Mouse (Mus musculus) kidney, embryonic 15.5 days (tissue): Measurements from ENCODE around the gene Hbq1a. TPM values are rescaled to one million over a fixed set of nuclear protein-coding genes. Genes with fewer than 3 reads are reported as not detected.
"Not testable (repeated sequence)": the region's sequence is repeated elsewhere in the genome, so short reads cannot be mapped to it uniquely, and the experiment has no call there.

Source experiments
- ATAC-seq: fragments of 200-750 bp; cut with Nextera tagmentation; replicated peaks from 2 replicates; pipeline ENCODE4 v1.8.0; 2017; ENCODE audit warnings: moderate TSS enrichment; ENCODE audit not compliant: low FRiP score
- H3K27ac ChIP-seq: fragments of 300-500 bp; sonication (generic); 2 replicates; pipeline ENCODE4 v1.5.1; 2015; ENCODE audit warnings: mild to moderate bottlenecking, inconsistent platforms
- H3K27me3 ChIP-seq: fragments of 300-500 bp; sonication (generic); 2 replicates; pipeline ENCODE4 v1.6.1; 2015; ENCODE audit warnings: inconsistent platforms
- H3K36me3 ChIP-seq: fragments of 300-500 bp; sonication (generic); 2 replicates; pipeline ENCODE4 v1.6.1; 2015; ENCODE audit warnings: inconsistent platforms
- H3K4me1 ChIP-seq: fragments of 300-500 bp; sonication (generic); 2 replicates; pipeline ENCODE4 v1.6.1; 2015; ENCODE audit warnings: inconsistent platforms
- H3K4me2 ChIP-seq: fragments of 300-500 bp; sonication (generic); 2 replicates; pipeline ENCODE4 v1.6.1; 2015; ENCODE audit warnings: moderate library complexity, mild to moderate bottlenecking, inconsistent platforms
- H3K4me3 ChIP-seq: fragments of 300-500 bp; sonication (generic); replicated peaks from 2 replicates; pipeline ENCODE4 v1.5.1; 2015; ENCODE audit warnings: mild to moderate bottlenecking, inconsistent platforms
- H3K9ac ChIP-seq: fragments of 300-500 bp; sonication (generic); 2 replicates; pipeline ENCODE4 v1.6.1; 2015; ENCODE audit warnings: mild to moderate bottlenecking, inconsistent platforms
- H3K9me3 ChIP-seq: fragments of 300-500 bp; sonication (generic); replicated peaks from 2 replicates; pipeline ENCODE4 v1.6.1; 2016; ENCODE audit warnings: inconsistent platforms
- WGBS: fragments of 180-500 bp; shearing (Covaris S2); methylation state at CpG from one replicate; pipeline ENCODE4 v1.1.7; 2015; ENCODE audit warnings: mixed read lengths; 5-methylcytosine and 5-hydroxymethylcytosine counted together
- polyA plus RNA-seq: library from polyadenylated mRNA; unstranded; fragments of >200 nt; fragmentation: Nextera tagmentation; extraction: Ambion mirVana; gene quantifications from 2 replicates; pipeline ENCODE4 v1.2.1, GENCODE M21; 2015

The Hbq1a gene
- polyA plus RNA-seq, 1 experiment from 2014 or later = 0.53 TPM

GRCm38 (mm10) chr11:32268952-32269351 is 30.9 kb upstream of the Hbq1a start:
- ATAC-seq = no peak
- Histone ChIP-seq H3K36me3 (no peaks in the 10 kb centered on the region), H3K4me2 (no peak overlapping the region), H3K9me3 (no peaks in the 10 kb centered on the region), H3K4me1 (peaks cover 12% of the 10 kb centered on the region), H3K9ac (no peak overlapping the region), H3K27me3 (peaks cover 9% of the 10 kb centered on the region; the same call in 1 of the 2 replicates), H3K27ac (no peak overlapping the region), H3K4me3 (no peak overlapping the region)
- WGBS = 89% methylated on average over 5 of the region's 5 CpGs

GRCm38 (mm10) chr11:32271178-32271577 is 28.7 kb upstream of the Hbq1a start:
- 51% methylated on average over 4 of the region's 4 CpGs for WGBS
- no peak overlapping the region for H3K27ac ChIP-seq
- no peak overlapping the region for H3K4me2 ChIP-seq
- peaks cover 14% of the 10 kb centered on the region; the same call in 1 of the 2 replicates for H3K27me3 ChIP-seq
- ATAC-seq = no peak
- H3K9ac ChIP-seq = no peak overlapping the region
- no peaks in the 10 kb centered on the region for H3K36me3 ChIP-seq
- H3K9me3 ChIP-seq = no peaks in the 10 kb centered on the region
- peaks cover 7% of the 10 kb centered on the region for H3K4me1 ChIP-seq
- H3K4me3 ChIP-seq = no peak overlapping the region

GRCm38 (mm10) chr11:32276347-32276746 is 23.5 kb upstream of the Hbq1a start, which contains the start of gene Hba-x:
TSS of gene Hba-x (plus strand) at chr11:32276400.
- Histone ChIP-seq H3K4me3 (no peak within 1 kb of the TSS), H3K27me3 (peaks cover 21% of the 10 kb centered on the region), H3K4me1 (no peaks in the 10 kb centered on the region), H3K9me3 (no peaks in the 10 kb centered on the region), H3K27ac (no peak within 1 kb of the TSS), H3K4me2 (no peak within 1 kb of the TSS), H3K36me3 (no peaks in the 10 kb centered on the region), H3K9ac (no peak within 1 kb of the TSS)
- no peak for ATAC-seq
- 73% methylated on average over 3 of the region's 3 CpGs for WGBS

GRCm38 (mm10) chr11:32277736-32278457 is 22.0 kb upstream of the Hbq1a start:
- Histone ChIP-seq H3K4me3 (no peak overlapping the region), H3K27ac (no peak overlapping the region), H3K4me1 (no peaks in the 10 kb centered on the region), H3K4me2 (no peak overlapping the region), H3K36me3 (no peaks in the 10 kb centered on the region), H3K27me3 (peaks cover 19% of the 10 kb centered on the region), H3K9ac (no peak overlapping the region), H3K9me3 (no peaks in the 10 kb centered on the region)
- WGBS = 71% methylated on average over 21 of the region's 21 CpGs
- ATAC-seq = no peak

- ATAC-seq = no peak
- Histone ChIP-seq H3K36me3 (no peaks in the 10 kb centered on the region), H3K4me1 (no peaks in the 10 kb centered on the region), H3K27ac (no peak overlapping the region), H3K27me3 (peaks cover 19% of the 10 kb centered on the region), H3K9me3 (no peaks in the 10 kb centered on the region), H3K9ac (no peak overlapping the region), H3K4me2 (no peak overlapping the region), H3K4me3 (no peak overlapping the region)
- WGBS = 85% methylated on average over 12 of the region's 12 CpGs
These were observed 21.4 kb upstream of the Hbq1a start for GRCm38 (mm10) chr11:32278458-32278957.

- ATAC-seq = no peak
- Histone ChIP-seq H3K36me3 (no peaks in the 10 kb centered on the region), H3K4me2 (no peak overlapping the region), H3K27me3 (peaks cover 19% of the 10 kb centered on the region), H3K4me1 (no peaks in the 10 kb centered on the region), H3K9me3 (no peaks in the 10 kb centered on the region), H3K9ac (no peak overlapping the region), H3K4me3 (no peak overlapping the region), H3K27ac (no peak overlapping the region)
- 33% methylated on average over 2 of the region's 2 CpGs for WGBS
These were observed 19.2 kb upstream of the Hbq1a start for GRCm38 (mm10) chr11:32280646-32281045.

GRCm38 (mm10) chr11:32281416-32282144 is 18.3 kb upstream of the Hbq1a start:
- H3K4me3 ChIP-seq = no peak overlapping the region
- peaks cover 14% of the 10 kb centered on the region for H3K27me3 ChIP-seq
- 82% methylated on average over 1 of the region's 1 CpGs for WGBS
- ATAC-seq = no peak
- H3K27ac ChIP-seq = no peak overlapping the region
- no peak overlapping the region for H3K4me2 ChIP-seq
- H3K9ac ChIP-seq = no peak overlapping the region
- H3K36me3 ChIP-seq = no peaks in the 10 kb centered on the region
- no peaks in the 10 kb centered on the region for H3K9me3 ChIP-seq
- H3K4me1 ChIP-seq = no peaks in the 10 kb centered on the region

- not testable (repeated sequence) for H3K4me3 ChIP-seq, H3K27ac ChIP-seq, H3K4me2 ChIP-seq, H3K36me3 ChIP-seq, H3K4me1 ChIP-seq, H3K9me3 ChIP-seq, H3K9ac ChIP-seq
- 33% methylated on average over 1 of the region's 5 CpGs for WGBS
- H3K27me3 ChIP-seq = peaks cover 17% of the 10 kb centered on the region
- peak; percentile 53 for ATAC-seq
These were observed 16.6 kb upstream of the Hbq1a start, which contains the start of gene Hba-a1 for GRCm38 (mm10) chr11:32283091-32283777. TSS of gene Hba-a1 (plus strand) at chr11:32283511.

GRCm38 (mm10) chr11:32284582-32284981 is 15.3 kb upstream of the Hbq1a start:
- not testable (repeated sequence) for H3K9ac ChIP-seq, H3K36me3 ChIP-seq, ATAC-seq, H3K4me2 ChIP-seq, H3K4me3 ChIP-seq, H3K4me1 ChIP-seq, H3K27ac ChIP-seq, H3K9me3 ChIP-seq
- WGBS = 57% methylated on average over 2 of the region's 2 CpGs
- peaks cover 11% of the 10 kb centered on the region for H3K27me3 ChIP-seq

- H3K4me3 ChIP-seq = no peak overlapping the region
- no peaks in the 10 kb centered on the region for H3K36me3 ChIP-seq
- H3K9me3 ChIP-seq = no peaks in the 10 kb centered on the region
- H3K4me1 ChIP-seq = no peaks in the 10 kb centered on the region
- WGBS = 87% methylated on average over 7 of the region's 7 CpGs
- no peak overlapping the region for H3K4me2 ChIP-seq
- peak; percentile 30; the same call in 1 of the 2 replicates for ATAC-seq
- H3K27me3 ChIP-seq = peaks cover 11% of the 10 kb centered on the region
- H3K27ac ChIP-seq = no peak overlapping the region
- H3K9ac ChIP-seq = no peak overlapping the region
These were observed 14.7 kb upstream of the Hbq1a start for GRCm38 (mm10) chr11:32285031-32285775.

GRCm38 (mm10) chr11:32285887-32286286 is 14.0 kb upstream of the Hbq1a start:
- not testable (repeated sequence) for H3K27ac ChIP-seq, H3K9me3 ChIP-seq, H3K36me3 ChIP-seq, H3K9ac ChIP-seq, ATAC-seq, H3K4me1 ChIP-seq, H3K4me3 ChIP-seq, H3K4me2 ChIP-seq
- H3K27me3 ChIP-seq = peaks cover 11% of the 10 kb centered on the region
